Mouse (Mus musculus) lung, postnatal 4 days (tissue): ENCODE measurements around the gene Nfkbil1.

ENCODE experiments used
- DNase-seq, 2 experiments: peaks; one replicate each; pipeline ENCODE4 v3.0.0; 2021

Nfkbil1 gene

GRCm38 (mm10) chr17:35200398-35200797 lies 35.2 kb downstream of the Nfkbil1 start:
- DNase-seq = peak; percentile 53 to 55

- DNase-seq = no peak
Observed at GRCm38 (mm10) chr17:35198946-35199345, 36.6 kb downstream of the Nfkbil1 start.

GRCm38 (mm10) chr17:35198029-35198428 lies 37.6 kb downstream of the Nfkbil1 start:
- DNase-seq = no peak

GRCm38 (mm10) chr17:35197126-35197525 lies 38.5 kb downstream of the Nfkbil1 start:
- DNase-seq = no peak

GRCm38 (mm10) chr17:35196321-35196641 lies 39.3 kb downstream of the Nfkbil1 start:
- DNase-seq = no peak

- DNase-seq = peak; percentile 88 to 90
Observed at GRCm38 (mm10) chr17:35195631-35196320, 39.8 kb downstream of the Nfkbil1 start.

GRCm38 (mm10) chr17:35194844-35195630 lies 40.6 kb downstream of the Nfkbil1 start:
- no peak for DNase-seq

GRCm38 (mm10) chr17:35193881-35194843 lies 41.4 kb downstream of the Nfkbil1 start, which contains the start of gene Ltb:
Gene Ltb, plus strand, starts transcription at chr17:35194439.
- peak; percentile 63 to 64 for DNase-seq

GRCm38 (mm10) chr17:35192924-35193323 lies 42.7 kb downstream of the Nfkbil1 start:
- no peak for DNase-seq

GRCm38 (mm10) chr17:35191723-35192122 lies 43.9 kb downstream of the Nfkbil1 start:
- no peak for DNase-seq

GRCm38 (mm10) chr17:35190096-35190495 lies 45.5 kb downstream of the Nfkbil1 start:
- no peak for DNase-seq

- DNase-seq = no peak
Observed at GRCm38 (mm10) chr17:35189186-35189585, 46.4 kb downstream of the Nfkbil1 start.

GRCm38 (mm10) chr17:35187959-35188610 lies 47.5 kb downstream of the Nfkbil1 start, which contains the start of gene Lst1:
Gene Lst1, minus strand, starts transcription at chr17:35188439.
- DNase-seq = no peak

- DNase-seq = no peak
Observed at GRCm38 (mm10) chr17:35187345-35187744, 48.2 kb downstream of the Nfkbil1 start.

GRCm38 (mm10) chr17:35186681-35187080 lies 48.9 kb downstream of the Nfkbil1 start:
- DNase-seq = peak; percentile 69 to 74

GRCm38 (mm10) chr17:35185639-35186611 lies 49.7 kb downstream of the Nfkbil1 start:
- peak; percentile 81 to 83 for DNase-seq

- no peak for DNase-seq
Observed at GRCm38 (mm10) chr17:35180093-35180492, 55.5 kb downstream of the Nfkbil1 start.

- DNase-seq = peak; percentile 80 to 85
Observed at GRCm38 (mm10) chr17:35178528-35178927, 57.1 kb downstream of the Nfkbil1 start.

- no peak for DNase-seq
Observed at GRCm38 (mm10) chr17:35175968-35176367, 59.6 kb downstream of the Nfkbil1 start, which contains the start of gene Aif1. Gene Aif1, minus strand, starts transcription at chr17:35176068.

- no peak for DNase-seq
Observed at GRCm38 (mm10) chr17:35175382-35175781, 60.2 kb downstream of the Nfkbil1 start.
